Mouse (Mus musculus) limb, embryonic 10.5 days (tissue): ENCODE measurements around the gene Kcnb1. TPM values are rescaled to one million over a fixed set of nuclear protein-coding genes. Genes with fewer than 3 reads are reported as not detected.

ENCODE experiments used
- DNase-seq: peaks from one replicate; pipeline ENCODE4 v3.0.0-alpha.2; 2017; ENCODE audit warnings: low spot score
- H3K27ac ChIP-seq: fragments of 300-500 bp; sonication (generic); 2 replicates; pipeline ENCODE4 v1.5.1; 2016; ENCODE audit warnings: mild to moderate bottlenecking
- H3K27me3 ChIP-seq: fragments of 300-500 bp; sonication (generic); 2 replicates; pipeline ENCODE4 v1.6.1; 2016; ENCODE audit warnings: low read depth, mild to moderate bottlenecking; ENCODE audit not compliant: poor library complexity, severe bottlenecking
- H3K36me3 ChIP-seq: fragments of 300-500 bp; sonication (generic); 2 replicates; pipeline ENCODE4 v1.6.1; 2016; ENCODE audit warnings: mild to moderate bottlenecking, moderate library complexity
- H3K4me1 ChIP-seq: fragments of 300-500 bp; sonication (generic); 2 replicates; pipeline ENCODE4 v1.6.1; 2016
- H3K4me3 ChIP-seq: fragments of 300-500 bp; sonication (generic); 2 replicates; pipeline ENCODE4 v1.5.1; 2016; ENCODE audit warnings: mild to moderate bottlenecking, moderate library complexity
- H3K9me3 ChIP-seq: fragments of 300-500 bp; sonication (generic); replicated peaks from 2 replicates; pipeline ENCODE4 v1.6.1; 2016; ENCODE audit warnings: mild to moderate bottlenecking
- WGBS: fragments of 180-500 bp; shearing (Covaris S2); methylation state at CpG from one replicate; pipeline ENCODE4 v1.1.7; 2016; 5-methylcytosine and 5-hydroxymethylcytosine counted together
- polyA plus RNA-seq: library from polyadenylated mRNA; unstranded; fragments of >200 nt; fragmentation: Nextera tagmentation; extraction: Ambion mirVana; gene quantifications from 2 replicates; pipeline ENCODE4 v1.2.1, GENCODE M21; 2016

Kcnb1 gene
- polyA plus RNA-seq, 1 experiment from 2014 or later, result 0.14 TPM

DNA sequence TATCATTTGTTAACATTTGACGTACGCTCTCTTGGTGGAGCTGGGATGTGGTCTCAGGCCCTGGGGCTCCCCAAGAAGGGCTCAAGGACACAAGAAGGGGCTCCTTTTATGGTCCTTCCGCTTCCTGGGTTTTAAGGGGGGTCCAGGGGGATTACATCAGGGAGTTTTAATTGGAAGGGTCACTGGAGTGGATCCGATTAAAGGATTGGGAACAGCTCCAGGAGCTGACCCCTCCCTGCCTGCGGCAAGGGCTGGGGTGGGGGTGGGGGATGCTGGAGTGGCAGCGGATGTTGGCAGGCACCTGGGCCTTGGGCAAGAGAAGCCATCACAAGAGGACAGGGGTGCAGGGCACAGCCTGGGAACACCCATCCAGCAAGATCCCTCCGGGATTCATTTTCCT lies 77.7 kb downstream of the Kcnb1 start:
- peak; percentile 40 for DNase-seq
- Histone ChIP-seq H3K27me3 (0 out of 2 replicates have a peak, but pooled peaks cover 7% of the 10 kb centered on the region), H3K9me3 (no peaks in the 10 kb centered on the region), H3K4me1 (peaks cover 30% of the 10 kb centered on the region), H3K4me3 (no peak overlapping the region), H3K36me3 (no peaks in the 10 kb centered on the region), H3K27ac (peak overlapping the region; percentile 64; the same call in 1 of the 2 replicates)
- 58% methylated on average over 7 of the region's 7 CpGs for WGBS

DNA sequence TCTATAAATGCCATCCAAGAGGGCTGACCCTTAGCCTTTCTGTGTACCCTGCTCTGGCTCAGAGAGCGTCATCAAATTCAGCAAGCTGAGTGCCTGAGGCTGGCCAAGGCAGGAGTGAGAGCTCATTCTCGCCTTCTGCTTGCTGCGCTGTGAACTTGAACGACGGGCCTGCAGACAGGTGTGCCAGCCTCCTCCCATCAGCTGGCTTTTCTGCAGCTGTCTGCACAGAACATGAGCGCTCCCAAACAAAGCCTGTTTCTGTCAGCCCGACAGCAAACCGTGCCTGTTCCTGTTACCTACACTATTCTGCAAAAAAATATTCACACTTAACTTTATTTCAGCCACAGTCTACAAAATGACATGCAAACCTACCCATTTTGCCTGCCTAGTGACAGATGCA lies 80.4 kb downstream of the Kcnb1 start:
- H3K27me3 ChIP-seq, result 0 out of 2 replicates have a peak, but pooled peaks cover 7% of the 10 kb centered on the region
- WGBS, result 86% methylated on average over 8 of the region's 8 CpGs
- H3K9me3 ChIP-seq, result no peaks in the 10 kb centered on the region
- no peak for DNase-seq
- no peak overlapping the region; the same call in 1 of the 2 replicates for H3K27ac ChIP-seq
- H3K36me3 ChIP-seq, result no peaks in the 10 kb centered on the region
- peaks cover 19% of the 10 kb centered on the region for H3K4me1 ChIP-seq
- H3K4me3 ChIP-seq, result no peak overlapping the region

DNA sequence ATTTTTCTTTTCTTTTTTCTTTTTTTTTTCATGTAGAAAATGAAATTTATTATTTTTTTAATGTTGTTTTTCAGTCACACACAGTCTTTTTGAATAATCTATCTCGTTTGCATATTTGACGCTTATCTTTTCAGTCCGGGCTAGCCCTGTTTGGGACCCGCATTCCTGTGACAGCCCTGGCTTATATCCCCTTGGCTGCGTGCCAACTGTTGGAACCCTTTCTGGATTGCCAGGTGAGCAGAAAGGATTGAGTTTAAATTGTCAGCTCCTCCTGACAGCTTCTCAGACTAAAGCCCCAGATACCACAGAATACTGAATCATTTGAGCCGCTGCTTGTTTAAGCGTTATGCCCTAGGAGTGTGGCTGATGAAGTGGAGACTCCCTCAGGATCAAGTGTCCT lies 86.4 kb downstream of the Kcnb1 start:
- WGBS, result 90% methylated on average over 7 of the region's 7 CpGs
- Histone ChIP-seq H3K9me3 (no peaks in the 10 kb centered on the region), H3K27me3 (no peaks in the 10 kb centered on the region), H3K27ac (no peak overlapping the region), H3K4me3 (no peak overlapping the region), H3K36me3 (no peaks in the 10 kb centered on the region), H3K4me1 (0 out of 2 replicates have a peak, but pooled peaks cover 2% of the 10 kb centered on the region)
- DNase-seq, result no peak

DNA sequence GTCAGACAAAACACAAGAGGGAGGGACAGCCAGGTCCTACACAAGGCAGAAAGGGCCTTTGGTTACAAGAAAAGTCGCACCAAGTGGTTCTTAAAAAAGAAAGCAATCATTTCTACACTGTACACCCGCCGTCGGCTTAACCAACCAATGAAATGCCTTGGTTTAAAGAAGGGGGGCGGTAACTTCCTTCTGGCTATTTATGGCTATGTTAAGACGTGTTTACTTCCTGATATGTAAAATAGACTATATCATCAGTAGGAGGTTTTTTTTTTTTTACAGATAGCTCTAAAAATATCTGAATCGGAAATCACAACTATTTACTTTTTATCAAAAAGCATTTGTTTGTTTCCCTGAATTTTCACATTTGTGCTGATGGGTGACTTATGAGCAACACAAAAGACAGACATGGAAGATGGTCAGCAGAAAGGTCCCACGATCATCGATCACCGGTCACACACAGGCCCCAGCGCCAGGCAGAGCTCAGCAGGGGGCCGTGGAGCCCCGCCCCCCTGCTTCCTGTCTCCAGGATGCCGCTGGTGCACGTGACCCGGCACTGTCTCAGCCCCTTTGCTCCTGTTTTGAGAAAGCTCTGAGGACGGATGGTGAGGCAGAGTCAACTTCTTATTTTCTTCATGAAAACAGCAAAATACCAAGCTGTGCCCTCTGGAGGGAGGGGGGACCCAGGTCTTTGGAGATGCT lies 88.1 kb downstream of the Kcnb1 start:
- 0 out of 2 replicates have a peak, but pooled peaks cover 2% of the 10 kb centered on the region for H3K4me1 ChIP-seq
- WGBS, result 83% methylated on average over 17 of the region's 17 CpGs
- no peaks in the 10 kb centered on the region for H3K36me3 ChIP-seq
- H3K9me3 ChIP-seq, result no peaks in the 10 kb centered on the region
- no peak overlapping the region for H3K4me3 ChIP-seq
- H3K27me3 ChIP-seq, result no peaks in the 10 kb centered on the region
- DNase-seq, result no peak
- H3K27ac ChIP-seq, result no peak overlapping the region

DNA sequence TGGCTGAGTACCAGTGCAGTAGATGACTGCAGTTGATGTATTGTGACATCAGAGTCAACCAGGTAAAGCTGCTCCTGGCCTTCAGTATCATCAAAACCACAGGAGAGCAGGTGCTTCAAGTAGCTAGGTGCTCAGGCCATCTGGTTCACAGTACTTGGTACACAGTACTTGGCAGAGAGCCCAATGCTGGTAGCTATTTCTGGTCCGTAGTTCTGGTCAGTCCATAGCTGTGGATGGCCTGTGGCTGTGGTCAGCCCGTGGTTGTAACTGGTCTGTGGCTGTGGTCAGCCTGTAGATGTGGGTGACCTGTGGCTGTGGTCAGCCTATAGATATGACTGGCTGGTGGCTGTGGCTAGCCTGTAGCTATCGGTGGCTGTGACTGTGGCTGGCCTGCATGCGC lies 95.3 kb downstream of the Kcnb1 start:
- H3K27ac ChIP-seq, result no peak overlapping the region
- H3K4me3 ChIP-seq, result no peak overlapping the region
- no peaks in the 10 kb centered on the region for H3K9me3 ChIP-seq
- WGBS, result 96% methylated on average over 4 of the region's 4 CpGs
- H3K4me1 ChIP-seq, result peaks cover 8% of the 10 kb centered on the region; the same call in 1 of the 2 replicates
- H3K27me3 ChIP-seq, result no peaks in the 10 kb centered on the region
- no peak for DNase-seq
- no peaks in the 10 kb centered on the region for H3K36me3 ChIP-seq

DNA sequence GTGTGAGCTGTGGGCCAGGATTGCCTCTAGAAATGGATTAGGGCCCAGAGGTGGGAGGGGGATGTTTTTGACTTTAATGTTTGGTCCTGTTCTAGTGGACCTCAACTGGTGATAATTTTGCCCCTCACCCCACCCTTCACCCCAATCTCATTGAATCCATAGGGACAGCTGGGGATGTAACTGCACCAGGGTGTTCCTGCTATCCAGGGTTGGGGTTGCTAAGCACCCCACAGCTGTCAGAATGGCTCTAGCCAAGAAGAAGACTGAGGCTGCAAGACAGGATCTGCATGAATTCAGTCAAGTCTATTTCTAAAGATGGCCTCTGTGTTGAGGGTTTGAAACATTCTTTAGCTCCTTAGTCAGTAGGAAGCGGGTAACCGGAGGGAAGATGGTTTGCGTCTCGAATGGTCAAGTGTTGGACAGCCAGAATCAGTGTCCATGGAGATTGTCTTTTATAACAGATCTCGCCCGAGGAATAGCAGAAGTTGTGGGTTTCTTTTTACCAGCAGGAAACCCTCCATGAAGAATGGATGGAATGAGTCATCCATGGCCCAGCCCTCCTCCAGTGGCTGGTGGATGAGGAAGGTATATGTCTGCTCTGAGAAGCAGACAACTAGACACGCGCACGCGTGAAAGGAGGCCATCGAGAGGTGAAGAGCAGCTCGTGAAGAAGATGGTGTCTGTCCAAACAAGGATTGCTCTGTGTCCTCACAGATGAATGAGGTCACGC lies 96.6 kb downstream of the Kcnb1 start:
- Histone ChIP-seq H3K4me1 (peaks cover 8% of the 10 kb centered on the region; the same call in 1 of the 2 replicates), H3K27me3 (no peaks in the 10 kb centered on the region), H3K9me3 (no peaks in the 10 kb centered on the region), H3K36me3 (no peaks in the 10 kb centered on the region), H3K27ac (no peak overlapping the region), H3K4me3 (no peak overlapping the region)
- DNase-seq, result no peak
- 95% methylated on average over 13 of the region's 13 CpGs for WGBS

DNA sequence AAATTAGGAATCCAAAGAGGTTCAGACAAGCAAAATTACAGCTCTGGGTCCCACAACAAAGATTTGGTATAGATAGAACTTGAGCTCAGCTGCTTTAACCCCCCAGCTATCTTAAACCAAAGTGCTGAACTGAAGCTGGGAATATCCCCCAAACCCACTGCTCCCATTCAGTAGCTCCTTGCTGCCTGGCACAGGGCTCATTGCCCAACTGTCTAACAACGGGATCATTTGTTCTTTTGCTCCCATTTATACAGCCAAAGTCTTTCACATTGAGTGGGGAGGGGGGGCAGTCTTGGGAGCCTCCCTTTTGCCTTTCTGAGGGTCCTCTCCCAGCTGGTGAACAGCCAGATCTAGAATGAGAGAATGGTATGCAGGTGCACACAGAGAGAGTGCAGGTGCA lies 99.7 kb downstream of the Kcnb1 start:
- Histone ChIP-seq H3K4me3 (no peak overlapping the region), H3K27me3 (no peaks in the 10 kb centered on the region), H3K36me3 (no peaks in the 10 kb centered on the region), H3K4me1 (0 out of 2 replicates have a peak, but pooled peaks cover 3% of the 10 kb centered on the region), H3K9me3 (no peaks in the 10 kb centered on the region), H3K27ac (no peak overlapping the region)
- WGBS, result 83% methylated on average over 1 of the region's 1 CpGs
- no peak for DNase-seq

DNA sequence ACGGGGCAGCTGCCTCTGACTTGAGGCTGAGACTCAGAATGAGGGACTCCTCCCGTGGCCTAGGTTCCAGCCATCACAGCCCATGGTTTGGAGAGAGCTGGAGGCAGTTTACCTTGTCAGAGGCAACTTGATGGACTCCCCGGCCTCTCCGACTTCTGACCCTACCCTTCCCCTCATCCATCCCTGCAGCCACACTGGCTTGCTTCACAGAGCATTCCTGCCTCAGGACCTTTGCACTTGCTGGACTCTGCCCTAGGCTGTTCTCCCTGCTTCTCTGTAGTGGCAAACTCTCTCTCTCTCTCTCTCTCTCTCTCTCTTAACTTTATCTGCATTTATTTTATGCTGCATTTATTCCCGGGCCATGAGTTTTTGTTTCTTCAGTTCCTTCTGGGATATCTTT lies 103.1 kb downstream of the Kcnb1 start:
- 76% methylated on average over 5 of the region's 5 CpGs for WGBS
- no peak for DNase-seq
- no peak overlapping the region for H3K27ac ChIP-seq
- no peaks in the 10 kb centered on the region for H3K36me3 ChIP-seq
- no peaks in the 10 kb centered on the region for H3K9me3 ChIP-seq
- H3K4me1 ChIP-seq, result peaks cover 9% of the 10 kb centered on the region
- no peaks in the 10 kb centered on the region for H3K27me3 ChIP-seq
- no peak overlapping the region for H3K4me3 ChIP-seq

DNA sequence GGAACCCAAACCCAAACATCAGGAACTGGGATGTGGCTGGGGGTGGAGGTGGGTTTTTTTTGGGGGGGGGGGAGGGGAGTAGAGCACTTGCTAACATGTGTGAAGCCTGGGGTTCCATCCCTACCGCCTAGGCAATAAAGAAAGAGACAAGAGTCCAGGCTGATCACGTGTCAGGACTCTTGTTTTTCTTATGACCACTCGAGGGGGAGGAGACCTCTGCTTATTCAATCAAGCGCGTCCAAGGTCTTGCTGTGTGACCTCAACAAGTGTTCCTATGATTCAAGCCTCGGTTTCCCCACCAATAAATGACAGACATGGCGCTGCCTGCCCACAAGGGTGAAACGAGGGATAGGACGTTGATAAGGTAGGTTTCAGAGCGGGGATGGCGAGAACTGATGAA lies 103.9 kb downstream of the Kcnb1 start:
- no peak for DNase-seq
- Histone ChIP-seq H3K36me3 (no peaks in the 10 kb centered on the region), H3K4me3 (no peak overlapping the region), H3K4me1 (peaks cover 14% of the 10 kb centered on the region), H3K9me3 (no peaks in the 10 kb centered on the region), H3K27ac (no peak overlapping the region), H3K27me3 (no peaks in the 10 kb centered on the region)
- 69% methylated on average over 11 of the region's 11 CpGs for WGBS

DNA sequence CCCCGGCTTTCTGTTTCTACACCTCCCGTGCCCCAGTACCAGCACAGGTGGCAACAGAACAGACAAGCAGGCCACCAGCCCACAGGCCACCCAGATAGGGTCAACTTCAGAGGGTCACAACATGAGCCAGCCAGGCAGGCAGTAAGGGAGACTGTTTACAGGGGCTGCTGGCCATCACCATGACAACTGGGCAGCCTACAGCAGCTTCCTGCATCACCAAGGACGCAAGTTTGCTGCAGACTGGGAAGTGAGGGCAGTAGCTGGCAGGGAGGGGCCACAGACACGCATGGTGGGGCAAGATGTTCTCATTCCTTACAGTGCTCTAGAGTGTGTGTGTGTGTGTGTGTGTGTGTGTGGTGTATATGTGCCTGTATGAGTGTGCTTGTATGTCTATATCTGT lies 108.3 kb downstream of the Kcnb1 start:
- DNase-seq, result peak; percentile 66
- peak overlapping the region; percentile 53; the same call in 1 of the 2 replicates for H3K27ac ChIP-seq
- H3K4me3 ChIP-seq, result no peak overlapping the region
- H3K4me1 ChIP-seq, result peaks cover 38% of the 10 kb centered on the region
- no peaks in the 10 kb centered on the region for H3K9me3 ChIP-seq
- H3K27me3 ChIP-seq, result no peaks in the 10 kb centered on the region
- WGBS, result 23% methylated on average over 4 of the region's 4 CpGs
- no peaks in the 10 kb centered on the region for H3K36me3 ChIP-seq

DNA sequence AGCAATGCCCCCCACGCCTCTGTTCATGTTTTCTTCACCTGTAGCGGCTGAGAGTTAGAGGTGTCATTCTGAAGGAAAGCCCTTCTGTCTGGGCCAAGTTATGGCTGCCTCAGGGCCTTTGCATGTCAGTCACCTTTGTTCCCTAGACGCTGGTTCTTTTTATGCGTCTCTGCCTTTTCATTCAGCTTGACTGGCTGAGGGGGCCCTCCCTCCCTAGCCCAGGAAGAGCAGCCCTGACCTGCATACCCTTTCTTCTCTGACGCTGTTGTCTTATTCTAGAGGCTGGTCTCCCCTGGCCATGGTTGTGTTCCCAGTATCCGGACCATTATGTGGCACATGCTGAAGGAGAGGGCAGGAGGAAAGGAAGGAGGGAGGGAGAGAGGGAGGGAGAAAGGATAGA lies 108.8 kb downstream of the Kcnb1 start:
- H3K27ac ChIP-seq, result peak overlapping the region; percentile 53
- H3K9me3 ChIP-seq, result no peaks in the 10 kb centered on the region
- DNase-seq, result no peak
- no peaks in the 10 kb centered on the region for H3K27me3 ChIP-seq
- no peaks in the 10 kb centered on the region for H3K36me3 ChIP-seq
- no peak overlapping the region for H3K4me3 ChIP-seq
- WGBS, result 74% methylated on average over 6 of the region's 6 CpGs
- peaks cover 38% of the 10 kb centered on the region for H3K4me1 ChIP-seq

DNA sequence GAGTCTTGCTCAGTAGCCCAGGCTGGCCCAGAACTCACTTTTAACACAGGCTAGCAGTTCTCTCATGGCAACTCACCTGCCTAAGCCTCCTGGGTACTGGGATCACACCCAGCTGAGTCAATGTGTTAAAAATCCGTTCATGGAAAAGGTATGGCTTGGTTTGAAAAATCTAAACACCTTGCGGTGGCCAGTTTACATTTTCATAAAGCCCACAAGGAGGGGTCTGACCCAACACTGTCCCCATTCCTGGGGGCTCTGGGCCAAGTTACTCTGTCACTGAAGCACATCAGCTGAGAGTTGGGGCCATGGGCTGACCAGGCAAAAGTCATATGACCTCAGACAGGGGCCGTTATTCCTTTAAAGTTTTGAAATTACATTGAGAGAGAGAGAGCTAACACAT lies 109.6 kb downstream of the Kcnb1 start:
- Histone ChIP-seq H3K4me1 (peaks cover 38% of the 10 kb centered on the region), H3K9me3 (no peaks in the 10 kb centered on the region), H3K36me3 (no peaks in the 10 kb centered on the region), H3K4me3 (no peak overlapping the region), H3K27me3 (no peaks in the 10 kb centered on the region), H3K27ac (0 out of 2 replicates have a peak overlapping the region, but pooled peaks have one; percentile 53)
- no peak for DNase-seq
- 81% methylated on average over 3 of the region's 3 CpGs for WGBS

DNA sequence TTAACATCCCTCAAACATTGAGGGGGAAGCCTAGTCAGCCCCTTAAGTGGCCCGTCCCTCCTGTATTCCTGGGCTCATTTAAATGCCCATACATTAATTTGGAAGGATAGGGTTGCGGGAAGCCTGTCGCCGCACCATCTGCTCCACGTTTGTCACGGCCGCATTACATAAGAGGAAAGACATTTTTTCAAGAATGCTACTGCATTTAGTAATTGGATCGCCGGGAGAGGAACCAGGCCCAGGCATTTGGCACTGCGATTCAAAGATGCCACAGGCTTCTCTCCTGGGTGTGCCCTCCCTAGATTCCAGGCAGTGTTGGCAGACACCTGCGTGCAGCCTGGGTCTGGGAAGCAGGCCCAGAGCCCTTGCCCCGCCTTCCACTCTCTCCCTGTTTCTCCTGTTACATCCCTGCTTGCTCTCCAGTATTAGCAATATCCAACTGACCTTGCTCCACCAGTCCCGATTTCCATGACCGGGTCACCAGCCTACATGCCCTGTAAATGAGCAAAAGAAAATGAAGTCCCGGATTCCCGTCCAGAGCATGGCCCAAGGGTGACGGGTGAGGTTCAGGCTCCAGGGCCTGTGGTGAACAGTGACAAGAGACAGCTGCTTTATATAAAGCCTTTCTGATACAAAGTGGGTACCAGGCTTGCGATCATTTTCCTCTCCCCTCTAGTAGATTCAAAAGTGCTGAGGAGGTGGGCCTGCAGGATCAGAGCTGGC lies 110.3 kb downstream of the Kcnb1 start:
- no peaks in the 10 kb centered on the region for H3K36me3 ChIP-seq
- no peak for DNase-seq
- no peak overlapping the region for H3K27ac ChIP-seq
- peaks cover 38% of the 10 kb centered on the region for H3K4me1 ChIP-seq
- H3K27me3 ChIP-seq, result no peaks in the 10 kb centered on the region
- H3K9me3 ChIP-seq, result no peaks in the 10 kb centered on the region
- WGBS, result 61% methylated on average over 18 of the region's 18 CpGs
- no peak overlapping the region for H3K4me3 ChIP-seq
